Mouse (Mus musculus) T-helper 2 cell (primary cell): ENCODE data around the gene 1700029H14Rik.

Experiments
- in situ Hi-C: fragments of 300-600 bp; cut with MboI, MseI; formaldehyde crosslinking; loops from one replicate; pipeline ENCODE4 v1.15.1; 2025; ENCODE audit warnings: high pct_unique_total_duplicates

The 1700029H14Rik gene

GRCm38 (mm10) chr8:13562118-13562517 is at the start of gene 1700029H14Rik:
1700029H14Rik (minus strand) TSS chr8:13562461.
- in situ Hi-C loops, result no loop called here

GRCm38 (mm10) chr8:13611702-13612101 is 49.4 kb upstream of the 1700029H14Rik start:
- in situ Hi-C loops, result no loop called here

GRCm38 (mm10) chr8:13609971-13610370 is 47.7 kb upstream of the 1700029H14Rik start:
- in situ Hi-C loops, result loop anchor here (10.0 kb wide), 1 partner anchor 45 kb away; no protein-coding TSS in a partner anchor

- in situ Hi-C loops, result loop anchor here (10.0 kb wide), 1 partner anchor 46 kb away; no protein-coding TSS in a partner anchor
Measured at GRCm38 (mm10) chr8:13608946-13609345, 46.7 kb upstream of the 1700029H14Rik start.

GRCm38 (mm10) chr8:13605920-13606480 is 43.7 kb upstream of the 1700029H14Rik start:
- in situ Hi-C loops, result loop anchor here (10.0 kb wide), 1 partner anchor 49 kb away; no protein-coding TSS in a partner anchor

GRCm38 (mm10) chr8:13602621-13603020 is 40.4 kb upstream of the 1700029H14Rik start:
- in situ Hi-C loops, result loop anchor here (5.0 to 10.0 kb wide), 2 partner anchors 52 to 75 kb away; partner anchors contain the start of gene Rasa3

- in situ Hi-C loops, result loop anchor here (5.0 to 10.0 kb wide), 2 partner anchors 54 to 76 kb away; partner anchors contain the start of gene Rasa3
Measured at GRCm38 (mm10) chr8:13601166-13601565, 38.9 kb upstream of the 1700029H14Rik start.

GRCm38 (mm10) chr8:13600716-13601115 is 38.5 kb upstream of the 1700029H14Rik start:
- in situ Hi-C loops, result loop anchor here (5.0 to 10.0 kb wide), 2 partner anchors 54 to 77 kb away; partner anchors contain the start of gene Rasa3

GRCm38 (mm10) chr8:13600204-13600603 is 37.9 kb upstream of the 1700029H14Rik start:
- in situ Hi-C loops, result loop anchor here (5.0 to 10.0 kb wide), 2 partner anchors 55 to 77 kb away; partner anchors contain the start of gene Rasa3

GRCm38 (mm10) chr8:13597777-13598176 is 35.5 kb upstream of the 1700029H14Rik start:
- in situ Hi-C loops, result no loop called here

- in situ Hi-C loops, result no loop called here
Measured at GRCm38 (mm10) chr8:13595861-13596260, 33.6 kb upstream of the 1700029H14Rik start.

GRCm38 (mm10) chr8:13594884-13595323 is 32.6 kb upstream of the 1700029H14Rik start:
- in situ Hi-C loops, result no loop called here

GRCm38 (mm10) chr8:13593340-13593739 is 31.1 kb upstream of the 1700029H14Rik start:
- in situ Hi-C loops, result no loop called here

GRCm38 (mm10) chr8:13591246-13591645 is 29.0 kb upstream of the 1700029H14Rik start:
- in situ Hi-C loops, result no loop called here

GRCm38 (mm10) chr8:13589071-13589470 is 26.8 kb upstream of the 1700029H14Rik start:
- in situ Hi-C loops, result no loop called here

- in situ Hi-C loops, result no loop called here
Measured at GRCm38 (mm10) chr8:13584652-13585051, 22.4 kb upstream of the 1700029H14Rik start.

GRCm38 (mm10) chr8:13577869-13578268 is 15.6 kb upstream of the 1700029H14Rik start:
- in situ Hi-C loops, result loop anchor here (10.0 kb wide), 1 partner anchor 1083 kb away; no protein-coding TSS in a partner anchor

- in situ Hi-C loops, result loop anchor here (10.0 kb wide), 1 partner anchor 1077 kb away; no protein-coding TSS in a partner anchor
Measured at GRCm38 (mm10) chr8:13571999-13572398, 9.7 kb upstream of the 1700029H14Rik start.

GRCm38 (mm10) chr8:13557526-13557925 is 4.7 kb downstream of the 1700029H14Rik start:
- in situ Hi-C loops, result no loop called here

- in situ Hi-C loops, result loop anchor here (5.0 kb wide), 1 partner anchor 201 kb away; no protein-coding TSS in a partner anchor
Measured at GRCm38 (mm10) chr8:13551574-13551830, 10.8 kb downstream of the 1700029H14Rik start.

- in situ Hi-C loops, result loop anchor here (5.0 kb wide), 1 partner anchor 201 kb away; no protein-coding TSS in a partner anchor
Measured at GRCm38 (mm10) chr8:13550718-13551573, 11.3 kb downstream of the 1700029H14Rik start.

- in situ Hi-C loops, result no loop called here
Measured at GRCm38 (mm10) chr8:13548831-13549230, 13.4 kb downstream of the 1700029H14Rik start.
